Mouse (Mus musculus) liver, adult 2 months (tissue): ENCODE data around the gene Castor2. TPM values are rescaled to one million over a fixed set of nuclear protein-coding genes. Genes with fewer than 3 reads are reported as not detected.
A peak's percentile ranks its signal among the peaks of the same experiment; 100 is the strongest.

Experiments
- DNase-seq: peaks from one replicate; pipeline ENCODE4 v3.0.0-alpha.2; 2011; ENCODE audit warnings: low read depth, low spot score; ENCODE audit errors: extremely low read depth
- H3K27ac ChIP-seq: fragments of 200-500 bp; replicated peaks from 2 replicates; pipeline ENCODE4 v1.5.1; 2012; ENCODE audit warnings: low read depth, mild to moderate bottlenecking, control low read depth, inconsistent platforms, low read length; ENCODE audit not compliant: insufficient read depth
- H3K27me3 ChIP-seq: fragments of 200-500 bp; 2 replicates; pipeline ENCODE4 v1.6.1; 2012; ENCODE audit warnings: mild to moderate bottlenecking, moderate library complexity, low read length, inconsistent platforms; ENCODE audit not compliant: control insufficient read depth, insufficient read depth
- H3K36me3 ChIP-seq: fragments of 200-500 bp; 2 replicates; pipeline ENCODE4 v1.6.1; 2012; ENCODE audit warnings: low read length, inconsistent platforms; ENCODE audit not compliant: control insufficient read depth, insufficient read depth
- H3K4me1 ChIP-seq: fragments of 200-500 bp; 2 replicates; pipeline ENCODE4 v1.6.1; 2011; ENCODE audit warnings: low read length; ENCODE audit not compliant: control insufficient read depth, insufficient read depth
- H3K4me3 ChIP-seq: fragments of 200-500 bp; 2 replicates; pipeline ENCODE4 v1.5.1; 2011; ENCODE audit warnings: low read depth, mild to moderate bottlenecking, control low read depth, low read length, moderate library complexity; ENCODE audit not compliant: insufficient read depth
- H3K79me2 ChIP-seq: fragments of 200-500 bp; 2 replicates; pipeline ENCODE4 v1.6.1; 2012; ENCODE audit warnings: inconsistent platforms, mild to moderate bottlenecking, low read length, moderate library complexity; ENCODE audit not compliant: control insufficient read depth, insufficient read depth
- H3K9ac ChIP-seq: fragments of 200-500 bp; 2 replicates; pipeline ENCODE4 v1.6.1; 2012; ENCODE audit warnings: low read depth, mild to moderate bottlenecking, control low read depth, inconsistent platforms, low read length
- CTCF ChIP-seq: fragments of 200-500 bp; IDR thresholded peaks from 2 replicates; pipeline ENCODE4 v1.5.1; 2011; ENCODE audit warnings: low read depth, low read length, control low read depth
- POLR2A ChIP-seq: fragments of 200-500 bp; IDR thresholded peaks from 2 replicates; pipeline ENCODE4 v1.6.1; 2011; ENCODE audit warnings: low read length, control low read depth; ENCODE audit not compliant: insufficient read depth; ENCODE audit errors: extremely low read depth
- WGBS: fragments of 180-500 bp; shearing (Covaris S2); methylation state at CpG from one replicate; pipeline ENCODE4 v1.1.7; 2018; 5-methylcytosine and 5-hydroxymethylcytosine counted together
- polyA plus RNA-seq: library from polyadenylated mRNA; depleted of rRNA; stranded (reverse); fragments of >200 nt; gene quantifications from 2 replicates; pipeline ENCODE4 v1.2.3, GENCODE M21; 2012
- total RNA-seq: library from RNA; depleted of rRNA; stranded (reverse); fragments of >200 nt; gene quantifications from 2 replicates; pipeline ENCODE4 v1.2.3, GENCODE M21; 2014

Gene Castor2
- total and polyA plus RNA-seq, 2 experiments: 0.28 to 0.97 TPM

- Histone ChIP-seq H3K4me1 (peaks cover 2% of the 10 kb centered on the region; the same call in 1 of the 2 replicates), H3K79me2 (no peaks in the 10 kb centered on the region), H3K27me3 (no peaks in the 10 kb centered on the region), H3K27ac (no peak overlapping the region), H3K9ac (no peak overlapping the region), H3K36me3 (no peaks in the 10 kb centered on the region), H3K4me3 (no peak overlapping the region)
- no peak for TF ChIP-seq CTCF
- TF ChIP-seq POLR2A: no peak
- WGBS: 33% methylated on average over 18 of the region's 18 CpGs
- peak; percentile 86 for DNase-seq
Measured at GRCm38 (mm10) chr5:134080685-134081548, 18.6 kb upstream of the Castor2 start.

- Histone ChIP-seq H3K27me3 (no peaks in the 10 kb centered on the region), H3K36me3 (no peaks in the 10 kb centered on the region), H3K79me2 (no peaks in the 10 kb centered on the region), H3K9ac (no peak overlapping the region), H3K4me1 (peaks cover 2% of the 10 kb centered on the region; the same call in 1 of the 2 replicates), H3K27ac (no peak overlapping the region), H3K4me3 (no peak overlapping the region)
- TF ChIP-seq CTCF: peak; percentile 27; the same call in 1 of the 2 replicates
- TF ChIP-seq POLR2A: no peak
- 88% methylated on average over 4 of the region's 4 CpGs for WGBS
- no peak for DNase-seq
Measured at GRCm38 (mm10) chr5:134085227-134085626, 14.3 kb upstream of the Castor2 start.

GRCm38 (mm10) chr5:134085887-134086639 is 13.4 kb upstream of the Castor2 start:
- H3K4me3 ChIP-seq: no peak overlapping the region
- H3K27ac ChIP-seq: no peak overlapping the region
- peaks cover 2% of the 10 kb centered on the region; the same call in 1 of the 2 replicates for H3K4me1 ChIP-seq
- H3K9ac ChIP-seq: no peak overlapping the region
- H3K27me3 ChIP-seq: no peaks in the 10 kb centered on the region
- no peak for DNase-seq
- no peaks in the 10 kb centered on the region for H3K79me2 ChIP-seq
- TF ChIP-seq POLR2A (no peak), CTCF (no peak)
- no peaks in the 10 kb centered on the region for H3K36me3 ChIP-seq
- 93% methylated on average over 3 of the region's 3 CpGs for WGBS

- DNase-seq: no peak
- no peak for TF ChIP-seq CTCF
- no peak for TF ChIP-seq POLR2A
- Histone ChIP-seq H3K79me2 (no peaks in the 10 kb centered on the region), H3K4me3 (no peak overlapping the region), H3K27me3 (no peaks in the 10 kb centered on the region), H3K27ac (no peak overlapping the region), H3K36me3 (no peaks in the 10 kb centered on the region), H3K9ac (no peak overlapping the region), H3K4me1 (no peaks in the 10 kb centered on the region)
- WGBS: 78% methylated on average over 5 of the region's 5 CpGs
Measured at GRCm38 (mm10) chr5:134087211-134087610, 12.3 kb upstream of the Castor2 start.

- TF ChIP-seq CTCF: no peak
- TF ChIP-seq POLR2A: no peak
- WGBS: 16% methylated on average over 2 of the region's 2 CpGs
- Histone ChIP-seq H3K27me3 (no peaks in the 10 kb centered on the region), H3K79me2 (no peaks in the 10 kb centered on the region), H3K27ac (no peak overlapping the region), H3K9ac (no peak overlapping the region), H3K4me3 (no peak overlapping the region), H3K36me3 (no peaks in the 10 kb centered on the region), H3K4me1 (peaks cover 5% of the 10 kb centered on the region; the same call in 1 of the 2 replicates)
- peak; percentile 92 for DNase-seq
Measured at GRCm38 (mm10) chr5:134095766-134096165, 3.7 kb upstream of the Castor2 start.
